Mouse (Mus musculus) liver, embryonic 15.5 days (tissue): ENCODE measurements around the gene Samd4. TPM values are rescaled to one million over a fixed set of nuclear protein-coding genes. Genes with fewer than 3 reads are reported as not detected.
A peak's percentile ranks its signal among the peaks of the same experiment; 100 is the strongest.
"Not testable (repeated sequence)": the region's sequence is repeated elsewhere in the genome, so short reads cannot be mapped to it uniquely, and the experiment has no call there.

Source experiments
- ATAC-seq: fragments of 200-750 bp; cut with Nextera tagmentation; 2 replicates; pipeline ENCODE4 v1.8.0; 2017; ENCODE audit warnings: moderate number of reproducible peaks, mild to moderate bottlenecking, moderate library complexity; ENCODE audit not compliant: insufficient read depth
- H3K27ac ChIP-seq: fragments of 300-500 bp; sonication (generic); replicated peaks from 2 replicates; pipeline ENCODE4 v1.5.1; 2015; ENCODE audit warnings: mild to moderate bottlenecking, inconsistent platforms
- H3K27me3 ChIP-seq: fragments of 300-500 bp; sonication (generic); 2 replicates; pipeline ENCODE4 v1.6.1; 2015; ENCODE audit warnings: mild to moderate bottlenecking, inconsistent platforms
- H3K36me3 ChIP-seq: fragments of 300-500 bp; sonication (generic); replicated peaks from 2 replicates; pipeline ENCODE4 v1.6.1; 2015; ENCODE audit warnings: moderate library complexity, mild to moderate bottlenecking, inconsistent platforms
- H3K4me1 ChIP-seq: fragments of 300-500 bp; sonication (generic); replicated peaks from 2 replicates; pipeline ENCODE4 v1.6.1; 2015; ENCODE audit warnings: inconsistent platforms
- H3K4me2 ChIP-seq: fragments of 300-500 bp; sonication (generic); 2 replicates; pipeline ENCODE4 v1.6.1; 2015; ENCODE audit warnings: moderate library complexity, mild to moderate bottlenecking, inconsistent platforms
- H3K4me3 ChIP-seq: fragments of 300-500 bp; sonication (generic); replicated peaks from 2 replicates; pipeline ENCODE4 v1.5.1; 2015; ENCODE audit warnings: mild to moderate bottlenecking, inconsistent platforms
- H3K9ac ChIP-seq: fragments of 300-500 bp; sonication (generic); 2 replicates; pipeline ENCODE4 v1.6.1; 2015; ENCODE audit warnings: moderate library complexity, mild to moderate bottlenecking, inconsistent platforms
- H3K9me3 ChIP-seq: fragments of 300-500 bp; sonication (generic); replicated peaks from 2 replicates; pipeline ENCODE4 v1.6.1; 2016; ENCODE audit warnings: inconsistent platforms
- WGBS: fragments of 180-500 bp; shearing (Covaris S2); methylation state at CpG from one replicate; pipeline ENCODE4 v1.1.7; 2015; ENCODE audit warnings: mixed read lengths; ENCODE audit not compliant: insufficient replicate concordance; 5-methylcytosine and 5-hydroxymethylcytosine counted together
- polyA plus RNA-seq: library from polyadenylated mRNA; unstranded; fragments of >200 nt; fragmentation: Nextera tagmentation; extraction: Ambion mirVana; gene quantifications from 2 replicates; pipeline ENCODE4 v1.2.1, GENCODE M21; 2015

Gene Samd4
- polyA plus RNA-seq, 1 experiment from 2014 or later: 0.59 TPM

DNA sequence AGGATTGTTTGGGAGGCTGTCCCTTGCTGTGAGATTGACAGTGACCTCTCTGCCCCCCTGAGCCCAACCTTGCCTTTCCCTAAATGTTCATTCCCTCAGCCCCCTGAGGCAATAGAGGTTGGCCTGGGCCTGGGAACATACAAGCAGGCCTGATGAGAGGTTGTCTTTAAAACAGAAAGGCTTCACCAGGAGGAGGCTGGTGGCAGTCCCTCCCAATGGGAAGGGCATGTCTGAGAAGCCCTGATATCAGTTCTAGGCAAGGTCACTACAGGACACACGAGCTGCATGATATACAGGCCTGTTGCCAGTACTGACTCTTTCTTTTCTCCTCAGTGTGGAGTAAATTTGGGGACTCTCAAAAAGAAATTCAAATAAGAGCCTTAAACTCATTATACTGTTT lies 205.7 kb downstream of the Samd4 start:
- no peak overlapping the region for H3K27ac ChIP-seq
- WGBS: 23% methylated on average over 1 of the region's 1 CpGs
- no peak overlapping the region for H3K4me2 ChIP-seq
- H3K9ac ChIP-seq: no peak overlapping the region
- no peak for ATAC-seq
- H3K4me3 ChIP-seq: no peak overlapping the region
- H3K27me3 ChIP-seq: no peaks in the 10 kb centered on the region; the same call in none of the 2 replicates
- no peaks in the 10 kb centered on the region for H3K36me3 ChIP-seq
- no peaks in the 10 kb centered on the region for H3K9me3 ChIP-seq
- peaks cover 12% of the 10 kb centered on the region for H3K4me1 ChIP-seq

DNA sequence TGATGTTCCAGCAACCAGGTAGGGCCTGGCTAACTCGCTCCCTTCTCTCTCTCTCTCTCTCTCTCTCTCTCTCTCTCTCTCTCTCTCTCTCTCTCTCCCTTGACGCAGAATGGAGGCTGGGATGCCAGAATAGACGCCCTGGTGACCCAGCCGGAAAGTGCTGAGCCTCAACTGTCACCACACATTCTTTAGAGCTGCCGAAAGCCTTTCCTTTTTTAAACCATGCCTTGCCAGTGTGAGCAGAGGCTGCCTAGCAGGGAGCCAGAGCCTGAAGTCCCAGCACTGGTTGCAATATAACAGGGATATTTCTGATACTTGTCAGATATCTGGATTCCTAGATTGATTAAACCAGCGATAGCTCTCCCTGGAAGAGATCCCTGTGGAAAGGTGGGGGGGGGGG lies 206.5 kb downstream of the Samd4 start:
- Histone ChIP-seq H3K9me3 (no peaks in the 10 kb centered on the region), H3K4me1 (peaks cover 12% of the 10 kb centered on the region), H3K36me3 (no peaks in the 10 kb centered on the region), H3K27ac (no peak overlapping the region), H3K4me3 (no peak overlapping the region), H3K9ac (no peak overlapping the region), H3K4me2 (no peak overlapping the region), H3K27me3 (no peaks in the 10 kb centered on the region; the same call in none of the 2 replicates)
- WGBS: 59% methylated on average over 6 of the region's 6 CpGs
- ATAC-seq: no peak

- Histone ChIP-seq H3K36me3 (no peaks in the 10 kb centered on the region), H3K27me3 (no peaks in the 10 kb centered on the region; the same call in 1 of the 2 replicates)
- WGBS: 58% methylated on average over 6 of the region's 6 CpGs
Observed at GRCm38 (mm10) chr14:47091908-47092307, 209.3 kb downstream of the Samd4 start.

GRCm38 (mm10) chr14:47093355-47093792 lies 210.7 kb downstream of the Samd4 start:
- no peak overlapping the region for H3K4me3 ChIP-seq
- no peaks in the 10 kb centered on the region for H3K36me3 ChIP-seq
- no peaks in the 10 kb centered on the region; the same call in 1 of the 2 replicates for H3K27me3 ChIP-seq
- no peak overlapping the region for H3K27ac ChIP-seq
- no peaks in the 10 kb centered on the region for H3K9me3 ChIP-seq
- H3K4me1 ChIP-seq: peaks cover under 1% of the 10 kb centered on the region; the same call in 1 of the 2 replicates
- no peak overlapping the region for H3K4me2 ChIP-seq
- WGBS: 59% methylated on average over 16 of the region's 16 CpGs
- ATAC-seq: no peak
- H3K9ac ChIP-seq: no peak overlapping the region

More at GRCm38 (mm10) chr14:47091908-47092307, 209.3 kb downstream of the Samd4 start:
- Histone ChIP-seq H3K9me3 (no peaks in the 10 kb centered on the region), H3K27ac (no peak overlapping the region), H3K4me3 (no peak overlapping the region), H3K4me1 (peaks cover 6% of the 10 kb centered on the region), H3K4me2 (no peak overlapping the region), H3K9ac (no peak overlapping the region)
- no peak for ATAC-seq

- ATAC-seq: no peak
- WGBS: 58% methylated on average over 3 of the region's 3 CpGs
- Histone ChIP-seq H3K9ac (no peak overlapping the region), H3K4me2 (no peak overlapping the region), H3K27ac (no peak overlapping the region), H3K9me3 (no peaks in the 10 kb centered on the region), H3K27me3 (no peaks in the 10 kb centered on the region; the same call in 1 of the 2 replicates), H3K4me1 (no peaks in the 10 kb centered on the region), H3K4me3 (no peak overlapping the region), H3K36me3 (no peaks in the 10 kb centered on the region)
Observed at GRCm38 (mm10) chr14:47095036-47095435, 212.4 kb downstream of the Samd4 start.

- Histone ChIP-seq H3K4me3 (no peak overlapping the region), H3K4me1 (no peaks in the 10 kb centered on the region), H3K4me2 (no peak overlapping the region), H3K27me3 (no peaks in the 10 kb centered on the region; the same call in 1 of the 2 replicates), H3K9ac (no peak overlapping the region), H3K27ac (no peak overlapping the region), H3K36me3 (no peaks in the 10 kb centered on the region), H3K9me3 (no peaks in the 10 kb centered on the region)
- 65% methylated on average over 5 of the region's 5 CpGs for WGBS
- ATAC-seq: no peak
Observed at GRCm38 (mm10) chr14:47096357-47096756, 213.7 kb downstream of the Samd4 start.

- no peak for ATAC-seq
- no peaks in the 10 kb centered on the region for H3K27me3 ChIP-seq
- no peaks in the 10 kb centered on the region for H3K9me3 ChIP-seq
- WGBS: 47% methylated on average over 19 of the region's 19 CpGs
- no peaks in the 10 kb centered on the region for H3K36me3 ChIP-seq
- H3K4me2 ChIP-seq: peak overlapping the region; percentile 48
- peak overlapping the region; percentile 19; the same call in 1 of the 2 replicates for H3K4me3 ChIP-seq
- no peak overlapping the region for H3K9ac ChIP-seq
- no peaks in the 10 kb centered on the region for H3K4me1 ChIP-seq
- H3K27ac ChIP-seq: no peak overlapping the region
Observed at GRCm38 (mm10) chr14:47104246-47105173, 221.9 kb downstream of the Samd4 start.

- ATAC-seq: no peak
- H3K36me3 ChIP-seq: no peaks in the 10 kb centered on the region
- WGBS: 58% methylated on average over 3 of the region's 3 CpGs
- H3K4me1 ChIP-seq: no peaks in the 10 kb centered on the region
- peak overlapping the region; percentile 48; the same call in 1 of the 2 replicates for H3K4me2 ChIP-seq
- no peak overlapping the region for H3K4me3 ChIP-seq
- no peak overlapping the region for H3K9ac ChIP-seq
- H3K27me3 ChIP-seq: no peaks in the 10 kb centered on the region
- H3K9me3 ChIP-seq: no peaks in the 10 kb centered on the region
- no peak overlapping the region for H3K27ac ChIP-seq
Observed at GRCm38 (mm10) chr14:47105174-47105557, 222.5 kb downstream of the Samd4 start.

- no peaks in the 10 kb centered on the region; the same call in 1 of the 2 replicates for H3K27me3 ChIP-seq
- no peaks in the 10 kb centered on the region for H3K36me3 ChIP-seq
- no peak overlapping the region for H3K27ac ChIP-seq
- H3K4me2 ChIP-seq: no peak overlapping the region
- 60% methylated on average over 3 of the region's 3 CpGs for WGBS
- ATAC-seq: no peak
- H3K4me3 ChIP-seq: no peak overlapping the region
- no peaks in the 10 kb centered on the region for H3K4me1 ChIP-seq
- H3K9ac ChIP-seq: no peak overlapping the region
- no peaks in the 10 kb centered on the region for H3K9me3 ChIP-seq
Observed at GRCm38 (mm10) chr14:47105755-47106154, 223.1 kb downstream of the Samd4 start.

DNA sequence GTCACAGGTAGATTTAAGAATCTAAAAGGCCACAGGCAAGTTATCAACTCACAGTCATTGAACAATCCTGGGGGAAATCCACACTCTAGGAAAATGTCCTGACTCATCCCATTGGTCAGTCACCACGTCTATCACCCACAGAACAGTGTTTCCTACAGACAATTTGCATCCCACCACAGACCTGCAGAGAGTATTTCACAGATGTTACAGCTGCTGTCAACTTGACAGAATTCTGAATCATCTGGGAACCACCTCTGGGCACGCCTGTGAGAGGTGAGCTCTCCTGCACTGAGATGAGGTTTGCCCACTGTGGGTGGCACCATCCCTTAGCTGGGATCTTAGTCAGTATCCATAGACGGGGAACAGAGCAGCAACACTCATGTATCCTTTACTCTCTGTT lies 224.8 kb downstream of the Samd4 start:
- H3K4me2 ChIP-seq: no peak overlapping the region
- 43% methylated on average over 3 of the region's 3 CpGs for WGBS
- no peak overlapping the region for H3K4me3 ChIP-seq
- H3K36me3 ChIP-seq: no peaks in the 10 kb centered on the region
- H3K27me3 ChIP-seq: no peaks in the 10 kb centered on the region; the same call in 1 of the 2 replicates
- H3K9ac ChIP-seq: no peak overlapping the region
- H3K4me1 ChIP-seq: no peaks in the 10 kb centered on the region
- no peaks in the 10 kb centered on the region for H3K9me3 ChIP-seq
- no peak for ATAC-seq
- H3K27ac ChIP-seq: no peak overlapping the region

- WGBS: 76% methylated on average over 7 of the region's 7 CpGs
- H3K4me1 ChIP-seq, H3K9me3 ChIP-seq, ATAC-seq, H3K36me3 ChIP-seq, H3K4me3 ChIP-seq, H3K9ac ChIP-seq, H3K27me3 ChIP-seq, H3K4me2 ChIP-seq, H3K27ac ChIP-seq: not testable (repeated sequence)
Observed at GRCm38 (mm10) chr14:47110391-47110790, 227.7 kb downstream of the Samd4 start.
